Mouse (Mus musculus) limb, embryonic 12.5 days (tissue): Measurements from ENCODE around the gene Tshb. TPM values are rescaled to one million over a fixed set of nuclear protein-coding genes. Genes with fewer than 3 reads are reported as not detected.
A peak's percentile ranks its signal among the peaks of the same experiment; 100 is the strongest.

Source experiments
- ATAC-seq: fragments of 200-750 bp; cut with Nextera tagmentation; 2 replicates; pipeline ENCODE4 v1.8.0; 2017; ENCODE audit warnings: low read depth, moderate TSS enrichment; ENCODE audit not compliant: insufficient number of reproducible peaks, insufficient read depth, low FRiP score, low TSS enrichment
- H3K27ac ChIP-seq: fragments of 300-500 bp; sonication (generic); 2 replicates; pipeline ENCODE4 v1.5.1; 2016; ENCODE audit warnings: mild to moderate bottlenecking, moderate library complexity
- H3K27me3 ChIP-seq: fragments of 300-500 bp; sonication (generic); 2 replicates; pipeline ENCODE4 v1.6.1; 2016; ENCODE audit warnings: mild to moderate bottlenecking, moderate library complexity
- H3K36me3 ChIP-seq: fragments of 300-500 bp; sonication (generic); 2 replicates; pipeline ENCODE4 v1.6.1; 2016; ENCODE audit warnings: mild to moderate bottlenecking, moderate library complexity
- H3K4me1 ChIP-seq: fragments of 300-500 bp; sonication (generic); replicated peaks from 2 replicates; pipeline ENCODE4 v1.6.1; 2016
- H3K4me2 ChIP-seq: fragments of 300-500 bp; sonication (generic); 2 replicates; pipeline ENCODE4 v1.6.1; 2016; ENCODE audit warnings: mild to moderate bottlenecking, moderate library complexity
- H3K4me3 ChIP-seq: fragments of 300-500 bp; sonication (generic); replicated peaks from 2 replicates; pipeline ENCODE4 v1.5.1; 2016; ENCODE audit warnings: mild to moderate bottlenecking
- H3K9ac ChIP-seq: fragments of 300-500 bp; sonication (generic); replicated peaks from 2 replicates; pipeline ENCODE4 v1.6.1; 2016; ENCODE audit warnings: mild to moderate bottlenecking, moderate library complexity
- H3K9me3 ChIP-seq: fragments of 300-500 bp; sonication (generic); 2 replicates; pipeline ENCODE4 v1.6.1; 2016; ENCODE audit warnings: mild to moderate bottlenecking, moderate library complexity
- WGBS: fragments of 180-500 bp; shearing (Covaris S2); methylation state at CpG from one replicate; pipeline ENCODE4 v1.1.7; 2016; 5-methylcytosine and 5-hydroxymethylcytosine counted together
- polyA plus RNA-seq: library from polyadenylated mRNA; unstranded; fragments of >200 nt; fragmentation: Nextera tagmentation; extraction: Ambion mirVana; gene quantifications from 2 replicates; pipeline ENCODE4 v1.2.1, GENCODE M21; 2016

Gene Tshb
- polyA plus RNA-seq, 1 experiment from 2014 or later, result 0.09 TPM

DNA sequence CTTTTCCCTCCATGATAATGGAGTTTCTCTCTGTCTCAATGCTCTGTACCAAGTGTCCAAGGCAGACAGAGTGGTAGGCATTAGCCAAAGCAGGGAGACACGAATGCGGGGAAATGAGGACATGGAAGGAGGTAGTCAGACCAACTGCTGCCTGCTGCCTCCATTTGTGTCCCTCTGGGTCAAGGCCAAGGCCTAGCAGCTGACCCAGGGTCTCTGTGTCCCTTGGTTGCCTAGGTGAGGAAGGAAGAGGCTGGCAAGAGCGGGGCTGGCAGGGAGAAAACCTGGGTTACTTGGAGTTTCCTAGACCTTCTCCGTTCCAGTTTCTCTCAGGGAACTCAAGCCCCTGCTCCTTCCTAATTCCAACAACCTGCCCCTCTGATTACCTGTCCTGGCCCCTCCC is 30.5 kb downstream of the Tshb start:
- Histone ChIP-seq H3K4me1 (peaks cover 4% of the 10 kb centered on the region; the same call in 1 of the 2 replicates), H3K9ac (no peak overlapping the region), H3K4me3 (no peak overlapping the region), H3K27ac (no peak overlapping the region), H3K36me3 (peaks cover 10% of the 10 kb centered on the region; the same call in 1 of the 2 replicates), H3K4me2 (no peak overlapping the region), H3K9me3 (no peaks in the 10 kb centered on the region), H3K27me3 (no peaks in the 10 kb centered on the region)
- 93% methylated on average over 4 of the region's 4 CpGs for WGBS
- ATAC-seq, result no peak

DNA sequence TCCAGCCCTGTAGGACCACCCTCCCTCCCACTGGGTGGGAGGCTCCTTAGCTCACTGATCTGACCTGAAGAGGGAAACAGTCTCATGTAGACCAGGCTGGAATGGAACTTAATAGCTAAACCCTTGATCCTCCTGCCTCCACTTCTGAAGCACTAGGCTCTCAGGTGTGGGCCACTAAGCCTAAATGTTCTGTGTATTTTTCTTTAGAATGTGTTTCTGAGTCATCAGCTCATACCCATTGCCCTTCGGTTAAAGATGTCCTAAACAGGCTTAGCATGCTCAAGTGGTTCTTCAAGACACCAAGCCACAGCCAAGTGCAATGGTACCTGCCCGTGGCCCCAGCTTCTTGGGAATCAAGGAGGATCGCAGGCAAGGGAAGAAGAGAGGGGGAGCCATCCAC is 31.0 kb downstream of the Tshb start:
- Histone ChIP-seq H3K4me2 (no peak overlapping the region), H3K9me3 (no peaks in the 10 kb centered on the region), H3K27me3 (no peaks in the 10 kb centered on the region), H3K4me3 (no peak overlapping the region), H3K27ac (no peak overlapping the region), H3K36me3 (peaks cover 10% of the 10 kb centered on the region; the same call in 1 of the 2 replicates), H3K9ac (no peak overlapping the region), H3K4me1 (peaks cover 4% of the 10 kb centered on the region; the same call in 1 of the 2 replicates)
- ATAC-seq, result no peak
- WGBS, result 88% methylated on average over 3 of the region's 3 CpGs

DNA sequence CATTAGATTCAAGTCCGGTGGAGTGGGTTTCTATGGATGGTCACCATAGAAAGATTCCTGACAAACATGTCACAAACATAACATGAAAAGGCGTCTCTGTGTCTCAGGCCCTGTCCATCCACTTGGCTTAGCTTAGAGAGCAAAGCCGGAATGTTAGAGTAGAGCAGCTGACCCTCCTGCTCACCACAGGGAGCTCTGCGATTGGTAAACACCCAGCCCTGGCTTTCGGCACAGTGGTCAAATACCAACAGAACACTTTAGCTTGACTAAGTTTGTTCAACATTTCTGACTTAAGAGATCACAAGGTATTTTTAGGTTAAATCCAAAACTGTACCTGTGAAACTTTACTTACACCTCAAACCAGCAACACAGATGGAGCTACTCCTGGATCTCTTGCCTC is 31.4 kb downstream of the Tshb start:
- H3K27ac ChIP-seq, result no peak overlapping the region
- H3K9ac ChIP-seq, result no peak overlapping the region
- H3K9me3 ChIP-seq, result no peaks in the 10 kb centered on the region
- H3K4me1 ChIP-seq, result peaks cover 4% of the 10 kb centered on the region; the same call in 1 of the 2 replicates
- H3K27me3 ChIP-seq, result no peaks in the 10 kb centered on the region
- WGBS, result 92% methylated on average over 5 of the region's 5 CpGs
- no peak overlapping the region for H3K4me2 ChIP-seq
- no peak for ATAC-seq
- peaks cover 10% of the 10 kb centered on the region; the same call in 1 of the 2 replicates for H3K36me3 ChIP-seq
- no peak overlapping the region for H3K4me3 ChIP-seq

DNA sequence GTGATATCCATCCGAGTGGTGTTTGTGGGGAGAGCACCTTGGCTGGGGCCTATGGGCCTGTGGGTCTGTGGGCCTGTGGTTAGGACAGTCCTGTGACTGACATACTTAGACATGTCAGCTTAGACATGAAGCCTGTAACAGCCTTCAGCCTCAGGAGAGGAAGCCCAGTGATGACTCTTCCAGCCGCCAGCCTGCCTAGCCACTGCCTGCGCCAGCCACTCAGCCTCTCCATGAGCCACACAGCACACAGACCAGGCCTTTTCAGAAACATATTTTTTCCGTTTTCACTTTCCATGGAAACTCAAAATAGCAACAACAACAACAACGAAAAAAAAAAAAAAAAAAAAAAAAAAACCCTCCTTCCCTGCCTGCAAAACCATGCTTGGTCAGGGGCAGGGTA is 33.8 kb downstream of the Tshb start:
- H3K27me3 ChIP-seq, result no peaks in the 10 kb centered on the region
- no peak for ATAC-seq
- 76% methylated on average over 5 of the region's 5 CpGs for WGBS

DNA sequence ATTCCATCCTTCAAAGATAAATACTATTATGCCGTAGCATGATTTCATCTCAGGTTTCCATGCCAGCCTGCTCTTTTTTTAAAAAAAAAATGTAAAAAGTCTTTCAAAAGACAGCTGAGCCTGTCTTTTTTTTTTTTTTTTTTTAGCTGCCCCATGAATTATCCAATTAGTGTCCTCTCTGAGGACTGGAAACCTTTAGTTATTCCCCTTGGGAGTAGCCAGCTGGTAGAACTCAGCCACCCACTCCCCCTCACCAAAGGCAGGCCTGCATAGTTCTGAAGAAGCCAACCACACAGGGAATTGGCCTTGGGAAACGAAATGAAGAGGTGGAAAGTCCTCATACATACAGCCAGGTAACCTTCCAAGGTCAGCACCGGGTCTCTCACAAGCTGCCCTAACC is 34.5 kb downstream of the Tshb start:
- no peak for ATAC-seq
- H3K36me3 ChIP-seq, result peaks cover 10% of the 10 kb centered on the region; the same call in 1 of the 2 replicates
- H3K9me3 ChIP-seq, result no peaks in the 10 kb centered on the region
- H3K9ac ChIP-seq, result no peak overlapping the region
- no peaks in the 10 kb centered on the region for H3K27me3 ChIP-seq
- H3K4me2 ChIP-seq, result no peak overlapping the region
- no peak overlapping the region for H3K4me3 ChIP-seq
- H3K27ac ChIP-seq, result no peak overlapping the region
- WGBS, result 78% methylated on average over 3 of the region's 3 CpGs
- peaks cover 18% of the 10 kb centered on the region for H3K4me1 ChIP-seq

More for the DNA sequence above, 33.8 kb downstream of the Tshb start:
- H3K36me3 ChIP-seq, result peaks cover 10% of the 10 kb centered on the region; the same call in 1 of the 2 replicates
- no peak overlapping the region for H3K4me2 ChIP-seq
- no peaks in the 10 kb centered on the region for H3K9me3 ChIP-seq
- 0 out of 2 replicates have a peak overlapping the region, but pooled peaks have one; percentile 8 for H3K9ac ChIP-seq
- no peak overlapping the region for H3K4me3 ChIP-seq
- peaks cover 13% of the 10 kb centered on the region for H3K4me1 ChIP-seq
- H3K27ac ChIP-seq, result no peak overlapping the region

DNA sequence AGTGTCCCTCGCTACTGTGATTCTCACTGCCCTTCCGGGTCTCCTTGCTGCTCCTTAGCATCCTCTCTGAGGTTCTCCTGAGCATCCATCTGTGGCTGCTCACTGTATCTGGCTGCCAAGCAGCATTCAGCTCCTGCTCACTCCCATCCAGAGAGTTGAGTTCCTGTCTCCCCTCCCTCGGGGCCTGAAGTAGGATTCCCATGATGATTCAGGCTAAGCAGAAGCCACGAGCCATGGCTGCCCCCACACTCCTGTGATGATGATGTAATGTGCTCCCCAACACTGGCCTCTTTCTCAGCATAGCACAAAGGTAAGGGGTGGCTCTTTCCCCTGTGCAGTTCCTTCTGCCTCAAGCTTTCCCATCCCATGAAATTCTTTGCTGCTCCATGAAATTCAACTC is 36.3 kb downstream of the Tshb start:
- Histone ChIP-seq H3K4me1 (peaks cover 14% of the 10 kb centered on the region), H3K9me3 (no peaks in the 10 kb centered on the region), H3K36me3 (0 out of 2 replicates have a peak, but pooled peaks cover 7% of the 10 kb centered on the region), H3K27ac (no peak overlapping the region), H3K27me3 (no peaks in the 10 kb centered on the region), H3K4me2 (no peak overlapping the region), H3K9ac (no peak overlapping the region), H3K4me3 (no peak overlapping the region)
- WGBS, result 87% methylated on average over 4 of the region's 4 CpGs
- no peak for ATAC-seq

DNA sequence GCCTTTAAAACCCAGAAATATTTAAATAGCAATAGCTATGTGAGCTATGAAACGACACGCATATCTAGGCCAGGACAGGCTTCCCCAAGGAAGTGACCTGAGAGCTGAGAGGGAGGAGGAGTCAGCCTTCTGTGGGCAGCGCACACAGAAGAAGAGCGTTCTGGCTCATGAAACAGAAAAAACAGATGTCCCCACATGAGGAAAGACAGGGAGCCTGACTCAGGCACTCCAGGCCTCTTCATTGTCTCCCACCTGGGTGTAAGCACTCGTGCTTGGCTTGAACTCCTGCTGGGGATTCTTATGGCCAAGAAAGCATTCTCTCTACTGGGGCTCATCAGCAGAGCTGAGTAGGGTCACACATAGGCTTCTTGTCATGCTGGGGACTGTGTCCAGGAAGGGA is 37.9 kb downstream of the Tshb start:
- 49% methylated on average over 5 of the region's 5 CpGs for WGBS
- peaks cover 14% of the 10 kb centered on the region for H3K4me1 ChIP-seq
- no peaks in the 10 kb centered on the region for H3K27me3 ChIP-seq
- H3K4me3 ChIP-seq, result no peak overlapping the region
- H3K27ac ChIP-seq, result peak overlapping the region; percentile 35; the same call in 1 of the 2 replicates
- no peaks in the 10 kb centered on the region for H3K9me3 ChIP-seq
- H3K4me2 ChIP-seq, result no peak overlapping the region
- no peak overlapping the region for H3K9ac ChIP-seq
- no peaks in the 10 kb centered on the region for H3K36me3 ChIP-seq
- no peak for ATAC-seq

DNA sequence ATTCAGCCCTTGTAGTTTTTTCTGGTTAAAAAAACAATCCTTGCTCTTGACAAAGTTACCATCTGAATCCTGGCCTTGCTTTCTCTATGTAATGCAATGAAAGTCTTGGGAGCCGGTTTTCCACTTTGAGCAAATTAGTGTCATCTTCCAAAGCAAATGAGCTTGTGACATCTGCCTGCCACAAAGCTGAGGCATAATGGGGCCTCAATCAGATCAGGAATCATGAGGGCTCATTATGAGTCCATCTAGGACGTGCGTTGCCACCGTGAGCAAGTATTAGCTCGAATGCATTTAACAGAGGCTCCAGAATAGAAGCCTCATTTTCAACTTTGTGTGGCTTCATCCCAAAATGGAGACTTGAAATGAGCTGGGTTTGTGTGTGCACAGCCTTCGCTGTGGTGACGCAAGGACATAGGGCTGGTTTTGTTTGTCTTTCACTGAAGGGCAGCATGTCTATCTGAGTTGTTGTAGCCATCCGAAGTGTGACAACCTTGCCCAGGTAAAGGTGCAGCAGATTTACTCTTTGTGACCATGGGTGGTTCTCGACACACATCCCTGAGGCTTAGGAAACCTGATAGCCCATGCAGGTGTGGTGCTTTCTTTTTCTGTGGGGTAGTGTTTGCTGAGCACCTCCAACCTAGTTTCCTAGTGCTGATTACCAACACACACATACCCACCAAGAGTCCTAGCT is 38.6 kb downstream of the Tshb start:
- Histone ChIP-seq H3K27ac (peak overlapping the region; percentile 35; the same call in 1 of the 2 replicates), H3K36me3 (no peaks in the 10 kb centered on the region), H3K4me1 (peaks cover 14% of the 10 kb centered on the region), H3K9me3 (no peaks in the 10 kb centered on the region), H3K27me3 (no peaks in the 10 kb centered on the region), H3K4me3 (no peak overlapping the region), H3K4me2 (no peak overlapping the region), H3K9ac (no peak overlapping the region)
- WGBS, result 90% methylated on average over 9 of the region's 9 CpGs
- no peak for ATAC-seq

DNA sequence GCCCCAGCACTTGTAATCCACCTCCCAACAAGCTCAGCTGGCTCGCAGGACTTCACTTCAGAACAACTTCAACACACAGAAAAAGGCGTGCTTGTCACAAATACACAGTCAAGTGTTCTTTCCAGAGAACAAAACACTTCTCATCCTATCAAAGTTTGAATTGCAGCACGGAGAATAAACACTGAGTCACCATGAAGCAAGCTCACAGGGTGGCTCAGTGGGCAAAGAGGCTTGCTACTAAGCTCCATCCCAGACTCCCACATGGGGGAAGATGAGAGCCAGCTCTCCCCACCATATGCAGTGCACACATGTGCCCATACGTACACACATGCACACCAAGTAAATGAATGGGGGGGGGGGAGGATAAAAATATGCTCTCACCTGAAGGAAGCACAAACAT is 39.3 kb downstream of the Tshb start:
- Histone ChIP-seq H3K27me3 (no peaks in the 10 kb centered on the region), H3K4me3 (no peak overlapping the region), H3K4me2 (no peak overlapping the region), H3K9me3 (no peaks in the 10 kb centered on the region), H3K27ac (no peak overlapping the region), H3K36me3 (no peaks in the 10 kb centered on the region), H3K9ac (no peak overlapping the region), H3K4me1 (peaks cover 14% of the 10 kb centered on the region)
- no peak for ATAC-seq
- WGBS, result 78% methylated on average over 4 of the region's 4 CpGs

DNA sequence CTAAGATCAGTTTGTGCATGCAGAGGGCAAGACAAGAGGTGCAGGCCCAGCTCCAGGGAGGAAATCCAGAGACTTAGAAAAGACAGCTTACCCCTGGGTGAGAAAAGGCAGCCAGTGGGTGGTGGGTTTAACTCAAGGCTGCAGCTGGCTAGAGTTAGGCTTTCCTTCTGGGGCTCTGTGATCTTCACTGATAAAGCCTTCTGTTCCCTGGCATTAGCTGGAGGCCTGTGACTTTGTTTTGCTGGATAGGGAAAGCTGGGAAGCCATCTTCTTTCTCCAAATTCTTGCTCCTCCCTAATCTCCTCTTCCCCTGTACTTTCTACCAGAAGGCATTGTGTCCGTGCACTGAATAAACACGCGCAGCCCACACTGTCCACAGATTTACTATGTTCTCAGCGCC is 39.8 kb downstream of the Tshb start:
- Histone ChIP-seq H3K4me3 (no peak overlapping the region), H3K4me1 (peaks cover 14% of the 10 kb centered on the region), H3K27me3 (no peaks in the 10 kb centered on the region), H3K27ac (no peak overlapping the region), H3K9ac (no peak overlapping the region), H3K4me2 (no peak overlapping the region), H3K9me3 (no peaks in the 10 kb centered on the region), H3K36me3 (no peaks in the 10 kb centered on the region)
- no peak for ATAC-seq
- 82% methylated on average over 4 of the region's 4 CpGs for WGBS

DNA sequence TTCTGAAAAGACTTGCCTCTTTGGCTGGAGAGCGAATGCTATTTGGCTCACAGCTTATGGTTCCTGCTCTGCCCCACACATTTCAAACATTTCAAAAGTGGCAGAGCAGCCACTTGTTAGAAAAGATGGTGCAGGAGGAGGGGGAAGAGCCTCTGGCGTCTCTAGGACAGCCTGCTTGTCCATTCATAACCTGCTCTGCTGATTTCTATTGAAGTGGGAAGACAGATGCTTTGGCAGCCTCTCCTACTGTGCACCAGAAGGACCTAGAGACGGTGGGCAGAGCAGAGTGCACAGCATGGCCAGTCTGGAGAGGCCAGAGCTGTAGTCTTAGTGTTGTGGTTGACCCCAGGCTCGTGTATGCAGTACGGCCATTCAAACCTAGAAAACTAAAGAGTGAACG is 43.6 kb downstream of the Tshb start:
- ATAC-seq, result no peak
- 90% methylated on average over 6 of the region's 6 CpGs for WGBS
- H3K4me1 ChIP-seq, result peaks cover 14% of the 10 kb centered on the region
- no peak overlapping the region for H3K9ac ChIP-seq
- H3K27ac ChIP-seq, result no peak overlapping the region
- H3K9me3 ChIP-seq, result no peaks in the 10 kb centered on the region
- H3K4me2 ChIP-seq, result no peak overlapping the region
- H3K36me3 ChIP-seq, result no peaks in the 10 kb centered on the region
- no peak overlapping the region for H3K4me3 ChIP-seq
- peaks cover 6% of the 10 kb centered on the region; the same call in 1 of the 2 replicates for H3K27me3 ChIP-seq
